Mouse (Mus musculus): ENCODE measurements around the gene Fam53b. TPM values are rescaled to one million over a fixed set of nuclear protein-coding genes. Genes with fewer than 3 reads are reported as not detected.
A peak's percentile ranks its signal among the peaks of the same experiment; 100 is the strongest.

Gene Fam53b
- polyA plus RNA-seq, 1 experiment from 2014 or later = 36.3 TPM

GRCm38 (mm10) chr7:132726106-132726861 is 87.4 kb downstream of the Fam53b start:
- POLR2A ChIA-PET = interaction anchor here (0.6 to 0.8 kb wide), 2 partner anchors 89 to 122 kb away, joined by 3 to 7 read pairs; no protein-coding TSS in a partner anchor
- TF ChIP-seq CTCF (IDR thresholded peaks at IDR 0.05) = no peak
- in situ Hi-C loops (cut with MboI; ENCODE audit: low pct_unique_long_range_greater_than_20kb) = no loop called here
- DNase-seq (ENCODE audit: low read depth, low spot score) (no peak), ATAC-seq (peak; percentile 27)
- no peaks in the 10 kb centered on the region for H3K27me3 ChIP-seq
- CTCF ChIA-PET = interaction anchor here (1.0 to 1.4 kb wide), 3 partner anchors 9 to 85 kb away, joined by 3 to 4 read pairs (median 3); no protein-coding TSS in a partner anchor

DNA sequence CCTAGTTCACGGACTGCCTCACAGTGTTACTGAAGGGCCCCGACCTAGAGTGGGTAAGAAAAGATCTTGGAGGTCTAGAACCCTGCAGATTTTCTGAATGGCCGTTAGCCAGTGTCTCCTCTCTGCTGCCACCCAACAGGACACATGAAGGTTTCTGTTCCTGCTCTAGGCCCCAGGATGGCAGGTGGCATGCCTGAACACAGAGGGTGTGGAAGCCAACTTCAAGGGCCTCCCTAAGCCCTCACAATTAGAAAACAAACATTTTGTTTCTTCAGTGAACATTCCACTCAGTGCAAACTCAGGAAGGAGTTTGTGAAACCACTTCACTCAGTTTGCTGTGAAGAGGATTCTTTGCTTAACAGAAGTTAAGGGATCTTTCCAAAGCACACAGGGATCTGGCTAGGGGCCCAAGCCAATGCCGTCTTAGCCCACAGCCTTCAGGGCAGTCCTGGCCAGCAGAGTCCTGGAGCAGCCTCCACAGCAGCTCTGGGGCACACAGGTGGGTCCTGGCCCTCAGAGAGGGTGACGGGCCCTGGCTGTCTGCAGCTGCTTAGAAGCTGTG is 89.1 kb downstream of the Fam53b start:
- ChIA-PET CTCF (interaction anchor here (0.8 to 1.2 kb wide), 2 partner anchors 11 to 79 kb away, joined by 3 to 4 read pairs; no protein-coding TSS in a partner anchor), POLR2A (interaction anchor here (0.5 kb wide), 1 partner anchor 124 kb away, joined by 7 read pairs; no protein-coding TSS in a partner anchor)
- no peak for TF ChIP-seq CTCF (IDR thresholded peaks at IDR 0.05)
- peak; percentile 3 for ATAC-seq
- H3K27me3 ChIP-seq = no peaks in the 10 kb centered on the region
- DNase-seq (ENCODE audit: low read depth, low spot score) = no peak
- in situ Hi-C loops (cut with MboI; ENCODE audit: low pct_unique_long_range_greater_than_20kb) = no loop called here

DNA sequence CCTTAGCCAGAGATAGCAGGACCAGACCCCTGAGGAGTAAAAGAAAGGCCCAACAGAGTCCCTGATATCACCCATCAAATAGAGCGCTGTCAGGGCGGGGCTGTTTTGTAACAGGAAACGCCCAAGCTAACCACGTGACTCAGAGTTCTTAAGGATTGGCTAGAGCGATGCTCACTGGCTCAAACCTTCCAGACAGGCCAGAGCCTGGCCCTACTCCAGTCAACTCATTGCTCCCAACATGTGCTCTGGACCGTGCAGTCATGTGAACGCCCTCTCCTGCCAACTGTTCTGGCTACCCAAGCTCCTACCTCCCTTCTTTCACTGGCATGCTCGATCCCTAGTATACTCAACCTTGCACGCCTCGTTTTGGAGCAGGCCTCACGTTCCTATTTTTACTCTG is 89.8 kb downstream of the Fam53b start:
- in situ Hi-C loops (cut with MboI; ENCODE audit: low pct_unique_long_range_greater_than_20kb) = no loop called here
- CTCF ChIA-PET = interaction anchor here (0.8 to 1.2 kb wide), 3 partner anchors 9 to 79 kb away, joined by 3 to 4 read pairs (median 4); no protein-coding TSS in a partner anchor
- POLR2A ChIA-PET = interaction anchor here (1.2 kb wide), 1 partner anchor 10 kb away, joined by 5 read pairs; no protein-coding TSS in a partner anchor
- ATAC-seq (peak; percentile 64), DNase-seq (ENCODE audit: low read depth, low spot score) (peak; percentile 87)
- no peak for TF ChIP-seq CTCF (IDR thresholded peaks at IDR 0.05)
- no peaks in the 10 kb centered on the region for H3K27me3 ChIP-seq

GRCm38 (mm10) chr7:132722401-132723370 is 91.0 kb downstream of the Fam53b start:
- no peak for TF ChIP-seq CTCF (IDR thresholded peaks at IDR 0.05)
- CTCF ChIA-PET = interaction anchor here (1.1 kb wide), 1 partner anchor 8 kb away, joined by 4 read pairs; no protein-coding TSS in a partner anchor
- in situ Hi-C loops (cut with MboI; ENCODE audit: low pct_unique_long_range_greater_than_20kb) = no loop called here
- DNase-seq (ENCODE audit: low read depth, low spot score) (no peak), ATAC-seq (no peak)
- POLR2A ChIA-PET = interaction anchor here (1.2 to 1.3 kb wide), 2 partner anchors 9 to 11 kb away, joined by 4 to 5 read pairs; no protein-coding TSS in a partner anchor
- no peaks in the 10 kb centered on the region for H3K27me3 ChIP-seq

DNA sequence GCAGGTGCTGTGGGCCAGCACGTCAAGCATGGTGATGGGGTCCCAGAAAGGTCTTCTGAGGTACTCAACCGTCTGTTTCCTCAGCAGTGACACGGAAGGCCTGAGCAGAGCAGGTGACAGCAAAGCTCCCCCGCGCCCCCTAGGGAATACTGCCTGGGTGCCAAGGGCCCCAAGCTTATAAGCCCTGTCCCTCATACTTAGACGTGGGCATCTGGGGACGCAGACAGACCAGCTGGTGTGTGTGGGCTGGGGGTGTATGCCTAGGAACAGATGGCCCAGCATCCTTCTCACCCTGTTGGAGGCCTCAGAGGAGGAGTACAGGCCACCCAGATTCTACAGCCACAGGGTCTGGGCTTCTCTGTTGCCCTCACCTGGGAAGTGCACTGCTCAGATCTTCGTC is 93.1 kb downstream of the Fam53b start:
- H3K27me3 ChIP-seq = no peaks in the 10 kb centered on the region
- DNase-seq (ENCODE audit: low read depth, low spot score) (no peak), ATAC-seq (no peak)
- in situ Hi-C loops (cut with MboI; ENCODE audit: low pct_unique_long_range_greater_than_20kb) = no loop called here
- TF ChIP-seq CTCF (IDR thresholded peaks at IDR 0.05) = no peak
- CTCF ChIA-PET = interaction anchor here (1.2 to 2.3 kb wide), 3 partner anchors 9 to 91 kb away, joined by 3 to 7 read pairs (median 4); no protein-coding TSS in a partner anchor
- POLR2A ChIA-PET = interaction anchor here (0.7 to 2.0 kb wide), 2 partner anchors 12 to 93 kb away, joined by 3 to 6 read pairs; no protein-coding TSS in a partner anchor

GRCm38 (mm10) chr7:132719570-132719969 is 94.1 kb downstream of the Fam53b start:
- DNase-seq (ENCODE audit: low read depth, low spot score) = peak; percentile 57
- POLR2A ChIA-PET = interaction anchor here (2.0 kb wide), 1 partner anchor 13 kb away, joined by 6 read pairs; no protein-coding TSS in a partner anchor
- no peaks in the 10 kb centered on the region for H3K27me3 ChIP-seq
- peak; percentile 24 for ATAC-seq
- in situ Hi-C loops (cut with MboI; ENCODE audit: low pct_unique_long_range_greater_than_20kb) = loop anchor here (5.0 kb wide), 1 partner anchor 83 kb away; no protein-coding TSS in a partner anchor
- no peak for TF ChIP-seq CTCF (IDR thresholded peaks at IDR 0.05)
- CTCF ChIA-PET = interaction anchor here (0.7 to 2.3 kb wide), 6 partner anchors 10 to 92 kb away, joined by 3 to 7 read pairs (median 3); no protein-coding TSS in a partner anchor

- no peak for TF ChIP-seq CTCF (IDR thresholded peaks at IDR 0.05)
- CTCF ChIA-PET = interaction anchor here (0.7 to 1.1 kb wide), 2 partner anchors 8 to 21 kb away, joined by 3 to 4 read pairs; no protein-coding TSS in a partner anchor
- DNase-seq (ENCODE audit: low read depth, low spot score) = no peak
- POLR2A ChIA-PET = interaction anchor here (1.1 kb wide), 1 partner anchor 85 kb away, joined by 3 read pairs; no protein-coding TSS in a partner anchor
- H3K27me3 ChIP-seq = no peaks in the 10 kb centered on the region
- no peak for ATAC-seq
- in situ Hi-C loops (cut with MboI; ENCODE audit: low pct_unique_long_range_greater_than_20kb) = loop anchor here (5.0 kb wide), 1 partner anchor 87 kb away; no protein-coding TSS in a partner anchor
These were observed 98.4 kb downstream of the Fam53b start for GRCm38 (mm10) chr7:132715259-132715658.

- no peaks in the 10 kb centered on the region for H3K27me3 ChIP-seq
- no peak for TF ChIP-seq CTCF (IDR thresholded peaks at IDR 0.05)
- peak; percentile 95 for ATAC-seq
- ChIA-PET POLR2A (interaction anchor here (1.1 kb wide), 1 partner anchor 86 kb away, joined by 3 read pairs; no protein-coding TSS in a partner anchor), CTCF (interaction anchor here (0.7 to 1.7 kb wide), 5 partner anchors 9 to 98 kb away, joined by 3 to 4 read pairs (median 3); no protein-coding TSS in a partner anchor)
- DNase-seq (ENCODE audit: low read depth, low spot score) = peak; percentile 97
- in situ Hi-C loops (cut with MboI; ENCODE audit: low pct_unique_long_range_greater_than_20kb) = no loop called here
These were observed 99.3 kb downstream of the Fam53b start for GRCm38 (mm10) chr7:132714236-132714923.

Data from Patski (cell line).